Mouse (Mus musculus) monocyte, adult 2 months (primary cell): ENCODE measurements at regions not wholly inside any gene's neighbourhood (a gene's known extent, or its start where the extent isn't known, plus 50 kb on each side); places are given as distances from the start of the nearest gene placed in this dataset.
A peak's percentile ranks its signal among the peaks of the same experiment; 100 is the strongest.

ENCODE experiments used
- DNase-seq, 2 experiments: peaks; one replicate each; pipeline ENCODE4 v3.0.0; 2022; ENCODE audit warnings: low spot score in 2 of 2, low read depth in 1 of 2

DNA sequence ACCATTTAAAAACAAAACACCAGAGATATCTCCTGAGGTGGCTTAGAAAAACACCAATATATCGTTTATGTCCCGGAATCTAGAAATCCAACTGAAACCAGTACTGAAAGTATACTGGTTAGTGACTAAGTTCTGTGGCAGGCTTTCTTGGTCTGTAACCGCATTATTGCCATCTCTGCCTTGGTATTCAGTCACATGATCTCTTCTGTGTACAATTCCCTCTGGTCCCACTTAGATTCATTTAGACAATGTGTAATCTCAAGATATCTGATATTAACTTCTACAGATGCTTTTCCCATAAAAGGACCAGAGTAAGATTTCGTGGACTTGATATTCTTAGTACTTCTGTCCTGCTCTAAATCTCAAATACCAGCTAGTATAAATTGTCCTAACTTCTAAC, 414.7 kb downstream of the Ptprc start:
- DNase-seq: no peak

DNA sequence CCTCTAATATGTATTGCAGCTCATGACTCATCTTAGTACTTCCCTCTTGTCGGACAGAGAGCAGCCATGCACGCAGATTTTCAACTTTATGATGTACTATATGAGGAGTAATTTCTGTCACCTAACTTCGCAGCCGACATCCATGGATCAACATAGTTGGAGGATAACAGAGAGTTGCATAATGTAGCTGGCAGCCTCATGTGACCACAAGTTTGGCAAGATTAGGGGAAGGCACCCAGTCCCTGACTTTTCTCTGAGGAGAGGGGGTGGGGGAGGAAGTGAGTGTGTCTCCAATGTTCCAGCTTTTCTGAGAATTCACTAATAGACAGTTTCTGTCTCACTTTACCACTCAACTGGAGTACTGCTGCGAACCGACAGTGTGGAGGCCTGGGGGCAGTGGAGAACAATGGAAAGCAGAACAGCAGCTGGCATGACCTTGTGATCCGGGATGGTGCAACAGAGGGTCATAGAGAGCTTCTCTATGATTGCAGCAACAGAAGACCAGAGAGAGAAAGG, 424.0 kb downstream of the Ptprc start:
- peak; percentile 38 to 56 for DNase-seq

DNA sequence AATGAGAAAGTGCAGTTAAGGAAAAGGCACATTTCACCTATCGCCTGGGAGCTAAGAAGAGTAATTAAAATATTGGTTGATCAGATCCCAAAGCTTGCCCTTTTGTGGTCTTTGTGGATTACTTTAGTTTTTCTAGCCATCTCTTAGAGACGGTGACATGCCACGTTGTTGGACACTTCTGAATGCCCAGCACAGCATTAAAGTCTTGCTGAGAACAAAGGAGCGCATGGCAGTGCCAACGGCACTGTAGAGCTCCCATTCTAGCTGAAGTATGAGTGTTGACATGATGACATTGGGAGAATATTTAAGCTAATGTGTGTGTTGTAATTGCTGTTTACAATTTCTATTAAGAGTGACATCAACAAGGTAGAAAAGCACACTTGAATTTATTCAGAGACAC, 424.6 kb downstream of the Ptprc start:
- DNase-seq: no peak

DNA sequence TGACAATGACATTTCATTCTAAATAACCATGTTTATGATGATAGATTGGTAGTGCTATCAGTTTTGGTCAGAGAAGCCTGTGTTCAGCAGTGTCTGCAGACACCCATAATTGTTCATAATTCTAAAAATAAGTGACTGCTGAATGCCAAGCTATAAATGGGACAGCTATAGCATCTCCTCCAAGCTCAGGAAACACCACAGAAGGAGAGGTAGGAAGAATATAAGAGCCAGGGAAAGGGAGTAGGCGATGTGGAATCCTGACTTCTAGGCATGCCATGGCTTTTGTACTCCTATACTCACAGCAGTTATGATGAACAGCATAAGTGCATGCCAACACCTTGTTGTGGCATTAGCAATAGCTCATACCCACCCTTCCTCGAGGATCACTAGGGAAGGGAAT, 429.4 kb downstream of the Ptprc start:
- no peak for DNase-seq

DNA sequence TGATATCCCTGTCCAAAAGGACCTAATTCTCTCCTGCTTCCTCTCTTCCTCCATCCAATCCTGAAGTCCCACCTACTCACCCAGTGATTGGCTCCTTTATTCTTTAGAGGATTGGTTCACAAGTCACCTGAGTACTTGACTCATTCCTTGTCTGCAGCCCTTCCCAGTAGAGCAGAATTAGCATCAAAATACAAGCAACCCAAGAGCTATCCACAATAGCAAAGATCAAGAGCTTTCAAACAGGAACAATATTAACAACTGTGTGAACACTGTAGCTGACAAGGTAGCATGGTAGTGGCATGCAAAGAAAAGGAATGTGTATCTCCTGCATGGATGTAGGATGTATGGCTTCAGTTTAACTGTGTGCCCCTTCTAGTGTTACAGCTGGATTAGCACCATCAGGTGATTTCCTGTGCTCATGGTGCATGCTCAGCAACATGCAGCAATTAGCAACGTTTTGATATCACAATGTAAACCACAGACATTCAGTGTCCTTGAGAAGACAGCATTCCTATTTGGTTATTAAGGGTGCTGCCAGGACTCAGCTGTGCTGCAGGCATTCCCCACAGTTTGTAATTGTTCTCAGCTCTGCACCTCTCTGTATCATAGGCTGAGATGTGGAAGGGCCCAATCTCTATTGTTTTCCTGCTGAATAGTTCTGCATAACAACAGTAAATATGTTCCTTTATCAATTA, 437.2 kb downstream of the Ptprc start:
- no peak for DNase-seq

DNA sequence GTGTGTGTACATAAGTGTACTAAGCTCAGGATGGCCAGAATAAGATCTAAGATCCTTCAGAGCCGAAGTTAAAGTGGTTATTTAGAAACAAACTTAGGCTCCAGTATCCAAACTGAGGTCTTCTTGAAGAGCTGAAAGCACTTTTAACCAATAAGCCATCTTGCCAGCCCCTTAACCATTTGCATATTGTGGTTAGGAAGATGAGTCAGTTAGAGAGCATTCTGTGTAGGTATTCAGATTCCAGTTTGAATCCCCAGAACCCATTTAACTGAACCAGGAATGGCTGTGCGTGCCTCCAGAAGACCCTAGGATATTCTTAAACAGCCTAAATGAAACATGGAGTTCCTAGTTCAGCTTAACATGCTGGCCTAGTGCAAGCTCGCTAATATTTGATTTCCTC, 471.6 kb downstream of the Ptprc start:
- DNase-seq: no peak

DNA sequence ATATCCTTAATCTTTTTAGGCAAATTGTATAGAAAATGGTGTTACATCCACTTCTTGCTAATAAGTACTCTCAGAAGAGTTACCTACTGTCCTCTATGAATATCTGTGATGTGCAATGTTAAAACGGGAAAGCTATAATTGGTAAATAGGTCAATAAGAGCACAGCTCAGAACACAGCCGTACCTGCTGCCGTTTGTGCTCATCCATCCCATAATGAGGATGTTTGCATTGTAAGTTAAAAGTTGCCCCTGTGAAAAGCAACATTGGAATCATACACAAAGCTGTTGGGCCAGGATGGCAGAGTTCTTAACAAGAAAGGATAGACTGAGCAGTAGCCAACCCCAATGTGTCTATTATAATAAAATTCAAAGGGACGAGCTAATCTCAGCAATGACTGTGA, 476.6 kb downstream of the Ptprc start:
- DNase-seq: no peak

DNA sequence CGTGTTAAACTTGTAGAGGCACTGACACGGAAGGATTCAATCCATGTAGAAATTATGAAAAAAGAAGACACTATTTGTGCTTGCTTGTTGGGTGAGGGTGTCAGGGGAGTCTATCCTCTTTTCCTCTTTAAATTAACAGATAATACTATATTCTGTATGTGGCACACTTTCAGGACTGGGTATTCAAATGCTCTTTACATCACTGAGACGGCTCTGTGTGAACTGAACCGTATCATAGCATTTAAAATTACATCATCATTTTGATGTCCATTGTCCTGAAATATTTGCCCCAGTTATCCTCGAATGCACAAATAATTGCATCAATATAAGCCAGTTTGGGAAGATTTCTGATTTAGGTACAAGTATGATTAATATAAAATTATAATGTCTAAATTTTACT, 478.2 kb downstream of the Ptprc start:
- no peak for DNase-seq

DNA sequence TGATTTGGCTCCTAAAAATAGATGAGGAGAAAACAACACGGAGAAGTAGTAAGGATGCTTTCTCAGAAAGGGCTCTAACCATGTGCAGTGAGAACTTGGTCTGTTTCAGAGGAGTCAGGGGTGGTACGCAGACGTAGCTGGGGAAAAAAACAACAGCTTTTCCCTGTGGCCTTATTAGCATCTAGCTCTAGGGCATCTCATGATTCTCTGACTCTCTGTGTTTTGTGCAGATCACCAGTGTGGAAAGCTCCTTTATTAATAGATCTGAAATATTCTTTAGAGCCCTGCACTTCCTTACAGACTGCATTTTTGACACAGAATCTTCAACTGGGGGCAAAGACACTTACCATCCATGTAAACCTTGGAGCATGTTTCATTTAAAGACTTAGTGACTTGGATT, 478.7 kb downstream of the Ptprc start:
- no peak for DNase-seq

DNA sequence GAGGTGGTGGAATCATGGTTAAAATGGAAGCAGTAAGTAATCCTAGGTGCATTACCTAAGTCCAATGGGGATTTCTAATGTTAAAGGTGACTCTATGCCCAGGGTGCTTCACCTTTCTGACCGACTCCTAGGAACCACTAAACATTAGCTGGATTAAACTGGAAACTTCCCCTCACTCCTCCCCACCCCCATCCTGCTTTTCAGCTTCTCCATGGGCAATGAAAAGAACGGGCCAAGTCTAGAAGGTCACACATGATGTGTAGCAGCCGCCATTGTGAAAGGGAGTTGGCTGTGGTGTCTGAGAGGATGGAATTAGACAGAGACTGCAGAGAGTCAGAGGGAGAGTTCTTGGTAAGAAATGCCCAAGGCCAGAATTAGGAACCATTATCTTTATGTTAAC, 479.8 kb downstream of the Ptprc start:
- DNase-seq: no peak

DNA sequence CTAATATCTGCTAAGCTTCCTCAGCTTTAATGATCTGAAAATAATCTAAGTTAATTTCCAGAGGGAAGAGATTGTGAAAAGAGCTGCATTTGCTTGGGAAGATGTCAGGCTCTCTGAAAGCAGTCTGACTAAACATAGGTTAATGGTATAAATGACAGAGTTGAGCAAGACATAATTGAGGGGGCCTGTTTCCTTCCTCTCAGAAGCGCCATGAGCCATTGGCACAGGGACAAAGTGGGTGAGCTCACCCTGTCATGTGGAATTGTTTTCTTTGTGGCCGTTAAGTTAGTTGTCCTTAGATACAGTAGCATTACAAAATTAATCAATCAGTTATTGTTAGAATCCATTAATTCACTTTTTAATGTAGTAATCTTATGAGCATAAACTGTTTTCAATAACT, 483.0 kb downstream of the Ptprc start:
- no peak for DNase-seq

DNA sequence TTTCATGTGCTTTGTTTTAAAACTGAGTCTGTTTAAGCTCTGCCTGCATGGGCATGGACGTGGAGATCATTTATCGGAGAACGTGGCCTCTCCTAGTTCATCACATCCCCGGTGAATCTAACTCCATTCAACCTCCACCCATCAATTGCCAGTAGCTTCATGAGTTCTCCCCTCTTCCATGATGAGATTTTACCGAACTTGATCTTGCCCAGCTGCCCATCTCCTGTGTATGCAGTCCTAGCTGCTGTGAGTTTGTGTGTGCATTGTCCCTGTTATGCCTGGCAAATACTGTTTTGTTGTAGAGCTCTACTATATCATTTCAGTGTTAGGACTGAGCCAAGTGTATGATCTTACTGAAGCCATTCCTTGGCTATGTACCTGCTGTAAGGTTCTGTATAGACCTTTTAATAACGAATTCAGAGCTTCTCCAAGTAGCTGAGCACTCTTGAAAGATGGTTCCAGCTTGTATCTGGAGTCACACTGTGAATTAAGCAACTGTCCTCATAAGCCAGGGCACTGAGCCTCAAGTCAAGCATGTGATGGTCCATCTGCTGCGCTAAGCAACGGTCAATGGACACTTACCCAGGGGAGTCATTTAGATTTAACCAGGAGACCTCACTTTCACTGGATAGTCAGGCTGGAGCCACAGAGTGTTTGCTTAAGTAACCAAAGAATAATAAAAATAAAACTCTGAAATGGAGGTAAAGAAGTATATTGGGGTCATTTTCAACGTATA, 484.5 kb downstream of the Ptprc start:
- DNase-seq: no peak

DNA sequence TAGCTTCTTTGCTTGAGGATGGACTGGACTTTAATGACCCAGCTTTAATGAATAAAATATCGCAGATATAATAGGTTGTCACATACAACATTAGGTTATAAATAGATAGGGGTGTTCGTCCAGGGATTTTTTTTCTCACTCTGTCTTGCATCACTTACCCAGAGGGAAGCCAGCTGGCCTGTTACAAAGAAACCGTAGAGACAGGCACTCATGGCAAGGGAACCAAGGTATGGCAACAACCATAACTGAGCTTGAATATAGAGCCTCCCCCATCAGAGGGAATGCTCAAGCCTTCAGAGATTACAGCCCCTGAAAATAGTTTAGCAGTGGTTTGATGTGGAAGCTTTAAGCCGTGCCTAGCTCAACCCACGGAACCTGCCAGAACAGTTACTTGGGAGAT, 504.9 kb downstream of the Ptprc start:
- no peak for DNase-seq

DNA sequence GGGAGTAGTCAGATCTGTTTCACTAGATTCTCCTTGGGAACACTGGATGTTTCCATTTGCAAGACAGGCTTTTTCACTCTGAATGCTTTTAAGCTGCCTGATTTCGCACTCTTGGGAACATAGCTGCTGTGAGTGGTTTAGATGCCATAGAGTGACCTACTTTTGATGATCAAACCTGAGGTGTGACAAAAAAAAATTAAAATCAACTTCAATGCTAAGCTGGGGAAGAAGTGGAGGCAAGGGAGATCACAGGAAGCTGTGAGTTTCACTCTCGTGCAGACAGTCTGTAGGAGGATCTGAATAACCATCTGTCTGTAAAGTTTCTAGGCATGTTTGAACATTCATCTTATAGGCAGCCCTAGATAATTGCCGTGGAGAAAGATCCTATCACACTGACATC, 505.7 kb downstream of the Ptprc start:
- DNase-seq: no peak

DNA sequence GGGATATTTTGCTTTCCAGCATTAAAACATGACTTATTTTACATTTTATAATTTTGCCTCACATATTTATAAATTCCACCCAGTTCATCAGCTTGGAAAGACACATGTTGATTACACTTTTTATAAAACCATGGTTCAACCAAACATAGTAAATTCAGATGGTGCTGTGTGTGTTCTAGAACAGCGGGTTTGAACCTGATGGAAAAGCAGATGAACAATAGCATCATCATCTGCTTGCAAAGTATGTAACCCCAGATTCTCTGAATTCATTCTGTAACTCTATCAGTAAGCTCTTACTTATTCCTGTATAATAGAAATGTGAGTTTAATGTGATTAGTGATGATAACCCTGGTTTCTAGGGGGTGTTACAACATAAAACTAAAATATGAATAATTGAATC, 517.4 kb downstream of the Ptprc start:
- no peak for DNase-seq

DNA sequence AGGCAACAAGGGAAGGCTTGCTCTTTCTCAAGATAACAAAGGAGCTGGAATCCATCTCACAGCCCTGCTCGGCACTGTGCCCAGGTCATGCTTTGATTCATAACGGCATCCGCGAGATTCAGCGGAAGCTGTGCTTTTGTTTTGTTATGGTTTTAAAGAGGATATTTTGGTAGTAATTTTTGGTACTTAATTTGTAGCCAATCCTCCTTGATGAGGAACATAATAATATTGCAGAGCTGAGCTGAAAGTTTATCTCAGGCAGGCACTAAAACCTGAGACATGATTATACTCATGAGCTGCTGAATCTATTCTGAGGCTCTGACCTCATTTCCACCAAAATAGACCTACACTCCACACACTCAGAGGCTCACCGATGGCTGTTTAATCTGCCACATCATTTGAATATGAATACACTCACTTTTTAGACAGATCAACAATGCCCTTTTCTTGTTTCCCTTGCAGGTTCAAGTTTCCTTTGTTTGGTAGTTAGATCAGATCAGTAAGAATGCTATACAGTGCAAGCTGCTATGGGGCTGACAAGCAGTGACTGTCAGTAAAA, 518.5 kb downstream of the Ptprc start:
- no peak for DNase-seq

DNA sequence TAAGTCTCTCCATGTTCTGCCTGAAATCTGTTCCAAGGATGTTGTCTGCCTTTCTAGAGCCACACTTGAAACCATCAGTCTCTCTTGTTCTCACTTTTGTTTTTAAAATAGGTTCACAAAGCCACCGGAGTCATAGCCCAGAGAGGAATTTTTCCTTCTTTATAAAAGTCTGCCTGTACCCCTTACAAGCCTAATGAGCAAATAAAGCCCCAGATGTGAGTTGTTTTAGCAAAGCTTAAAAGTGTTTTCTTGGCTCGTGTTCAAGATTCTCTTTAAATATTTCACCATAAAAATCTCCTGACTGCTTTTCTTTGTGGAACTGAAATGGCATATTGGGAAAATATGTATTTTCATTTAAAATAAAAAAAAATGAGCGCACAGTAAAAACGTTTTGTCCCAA, 521.3 kb downstream of the Ptprc start:
- no peak for DNase-seq

DNA sequence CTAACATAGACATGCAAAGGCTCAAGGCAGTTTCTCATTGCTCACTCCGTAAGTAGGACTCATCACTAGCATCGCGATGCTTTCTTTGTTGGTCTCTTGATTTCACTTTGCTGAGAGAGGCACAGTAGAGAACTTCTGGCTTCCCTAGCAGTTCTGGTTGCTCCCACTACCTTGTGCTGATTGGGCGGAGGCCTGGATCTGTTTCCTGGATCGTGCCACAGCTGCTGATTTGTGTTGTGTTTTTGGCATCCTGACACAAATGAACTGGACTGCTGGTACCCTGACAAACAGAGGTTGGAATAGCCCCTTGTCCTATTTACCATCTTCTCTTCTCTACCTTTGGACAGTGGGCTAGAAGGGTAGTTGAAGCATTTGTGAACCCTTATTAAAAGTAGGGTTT, 522.0 kb downstream of the Ptprc start:
- no peak for DNase-seq

DNA sequence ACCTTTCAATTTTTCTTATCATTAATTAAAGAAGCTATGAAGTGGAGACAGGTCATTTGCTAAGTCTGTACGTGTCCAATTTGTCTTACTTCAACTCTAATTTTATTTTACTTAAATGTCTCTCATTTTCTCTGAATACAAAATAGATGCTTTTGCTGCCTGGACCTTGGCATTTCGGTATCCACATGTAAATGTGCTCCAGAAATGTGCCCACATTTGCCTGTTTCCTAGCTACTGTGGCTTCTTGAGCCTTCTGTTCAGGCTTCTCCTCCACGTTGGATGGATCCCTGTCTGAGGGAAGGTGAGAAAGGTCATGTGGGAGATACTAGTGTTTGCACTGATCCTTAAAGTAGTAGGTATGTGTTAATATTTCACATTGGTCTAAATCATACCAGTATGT, 524.9 kb downstream of the Ptprc start:
- no peak for DNase-seq

DNA sequence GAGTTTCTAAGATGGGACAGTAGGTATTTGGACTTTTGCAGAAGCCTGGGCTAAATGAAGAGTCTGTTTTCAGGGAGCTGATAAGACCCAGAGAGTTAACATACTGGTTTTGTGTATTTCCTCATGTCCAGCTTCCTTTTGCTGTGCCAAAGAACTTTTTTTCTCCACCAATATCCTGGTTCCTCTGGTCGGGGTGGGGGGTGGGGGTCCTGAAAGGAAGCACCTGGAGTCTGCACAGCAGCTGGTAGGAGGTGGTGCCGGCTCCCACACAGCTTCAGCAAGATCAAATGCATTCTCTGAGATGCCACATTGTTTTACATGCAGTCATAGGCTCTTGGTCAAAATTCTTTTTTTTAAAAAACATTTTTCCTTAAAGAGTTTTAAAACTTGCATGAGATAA, 525.4 kb downstream of the Ptprc start:
- DNase-seq: no peak

DNA sequence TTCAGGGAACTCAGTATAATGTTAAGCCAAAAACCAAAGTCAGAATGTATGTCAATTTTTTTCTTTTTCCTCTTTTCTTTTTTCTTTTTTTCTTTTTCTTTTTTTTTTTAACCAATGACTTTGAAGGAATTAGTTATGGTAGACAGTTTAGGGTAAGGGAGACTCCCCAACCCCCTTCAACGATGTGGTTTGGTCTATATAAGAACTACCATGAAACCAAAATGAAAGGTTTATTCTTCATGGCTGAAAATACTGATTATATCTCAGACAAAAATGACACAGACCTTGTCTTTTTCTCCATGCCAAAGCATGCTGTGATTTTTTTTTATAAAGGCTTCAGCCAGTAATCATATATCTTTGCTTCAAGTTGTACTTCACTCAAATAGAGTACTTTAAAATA, 526.7 kb downstream of the Ptprc start:
- DNase-seq: no peak

DNA sequence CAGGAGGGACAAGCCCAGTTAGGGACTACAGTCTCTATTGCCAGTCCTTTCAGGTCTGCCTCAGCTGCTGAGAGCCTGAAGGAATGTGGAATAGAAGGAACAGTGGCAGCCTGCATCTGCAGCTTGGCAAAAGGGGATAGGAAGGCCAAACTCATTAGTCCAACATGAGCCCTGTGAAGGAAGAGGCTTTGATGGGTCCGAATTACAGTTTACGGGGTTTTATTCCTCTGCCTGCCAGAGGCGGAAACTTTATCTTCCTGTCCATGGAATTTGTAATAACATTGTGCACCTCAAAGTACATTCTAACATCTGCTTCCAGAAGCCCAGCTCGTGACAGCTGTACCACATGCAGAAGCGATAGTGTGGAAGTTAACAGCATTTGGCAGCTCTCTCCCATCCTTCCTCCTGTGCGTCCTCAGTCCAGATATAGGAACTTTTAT, 530.9 kb downstream of the Ptprc start:
- no peak for DNase-seq

DNA sequence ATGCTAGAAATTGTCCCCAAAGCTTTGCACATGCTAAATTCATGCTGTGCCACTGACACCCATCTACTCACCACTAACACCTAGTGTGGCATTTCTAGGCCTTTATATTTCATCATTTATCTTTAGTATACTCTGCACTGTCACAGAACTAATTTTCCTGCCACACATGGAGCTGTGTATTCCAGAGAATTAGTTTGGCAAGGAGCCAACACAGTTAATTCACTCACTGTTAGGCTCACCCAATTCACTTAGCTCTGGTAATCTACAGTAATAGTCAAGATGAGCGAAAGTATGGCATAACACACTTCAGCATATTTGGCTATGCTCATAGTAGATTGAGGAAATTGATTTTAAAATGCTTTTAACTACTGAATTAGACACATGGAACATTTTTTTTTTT, 532.0 kb downstream of the Ptprc start:
- no peak for DNase-seq
